Mouse (Mus musculus): ENCODE measurements around the gene Asb4. TPM values are rescaled to one million over a fixed set of nuclear protein-coding genes. Genes with fewer than 3 reads are reported as not detected.

The Asb4 gene
- total RNA-seq, 1 experiment from 2014 or later: not detected

GRCm38 (mm10) chr6:5387396-5387795 is 4.2 kb downstream of the Asb4 start:
- ATAC-seq (replicated peaks; ENCODE audit: insufficient number of reproducible peaks, low FRiP score, low TSS enrichment, poor library complexity, severe bottlenecking): no peak

GRCm38 (mm10) chr6:5390298-5390697 is 7.1 kb downstream of the Asb4 start:
- ATAC-seq (replicated peaks; ENCODE audit: insufficient number of reproducible peaks, low FRiP score, low TSS enrichment, poor library complexity, severe bottlenecking): no peak

GRCm38 (mm10) chr6:5390952-5391351 is 7.8 kb downstream of the Asb4 start:
- no peak for ATAC-seq (replicated peaks; ENCODE audit: insufficient number of reproducible peaks, low FRiP score, low TSS enrichment, poor library complexity, severe bottlenecking)

DNA sequence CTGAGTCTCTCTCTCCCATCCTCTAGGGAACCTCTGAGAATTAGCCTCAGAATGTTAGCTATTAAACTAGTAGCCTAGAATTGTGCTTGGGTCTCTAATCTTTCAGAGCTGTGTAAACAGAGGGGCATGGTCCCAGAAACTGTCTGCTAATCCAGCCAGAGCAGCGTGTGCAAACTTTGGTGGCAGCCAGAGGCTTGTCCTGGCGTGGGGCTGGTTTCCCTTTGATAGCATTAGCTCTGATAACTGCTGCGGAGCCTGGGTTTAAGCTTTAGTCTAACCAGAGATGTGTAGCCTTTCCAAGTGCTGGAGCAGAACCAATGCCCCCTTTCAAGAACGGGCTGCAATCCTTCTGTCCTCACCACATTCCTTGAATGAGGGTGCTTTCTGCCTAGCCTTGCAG is 11.8 kb downstream of the Asb4 start:
- ATAC-seq (replicated peaks; ENCODE audit: insufficient number of reproducible peaks, low FRiP score, low TSS enrichment, poor library complexity, severe bottlenecking): no peak

- ATAC-seq (replicated peaks; ENCODE audit: insufficient number of reproducible peaks, low FRiP score, low TSS enrichment, poor library complexity, severe bottlenecking): no peak
Observed at GRCm38 (mm10) chr6:5396797-5397196, 13.6 kb downstream of the Asb4 start.

- peak; percentile 71; the same call in 1 of the 2 replicates for ATAC-seq (replicated peaks; ENCODE audit: insufficient number of reproducible peaks, low FRiP score, low TSS enrichment, poor library complexity, severe bottlenecking)
Observed at GRCm38 (mm10) chr6:5401394-5401793, 18.2 kb downstream of the Asb4 start.

DNA sequence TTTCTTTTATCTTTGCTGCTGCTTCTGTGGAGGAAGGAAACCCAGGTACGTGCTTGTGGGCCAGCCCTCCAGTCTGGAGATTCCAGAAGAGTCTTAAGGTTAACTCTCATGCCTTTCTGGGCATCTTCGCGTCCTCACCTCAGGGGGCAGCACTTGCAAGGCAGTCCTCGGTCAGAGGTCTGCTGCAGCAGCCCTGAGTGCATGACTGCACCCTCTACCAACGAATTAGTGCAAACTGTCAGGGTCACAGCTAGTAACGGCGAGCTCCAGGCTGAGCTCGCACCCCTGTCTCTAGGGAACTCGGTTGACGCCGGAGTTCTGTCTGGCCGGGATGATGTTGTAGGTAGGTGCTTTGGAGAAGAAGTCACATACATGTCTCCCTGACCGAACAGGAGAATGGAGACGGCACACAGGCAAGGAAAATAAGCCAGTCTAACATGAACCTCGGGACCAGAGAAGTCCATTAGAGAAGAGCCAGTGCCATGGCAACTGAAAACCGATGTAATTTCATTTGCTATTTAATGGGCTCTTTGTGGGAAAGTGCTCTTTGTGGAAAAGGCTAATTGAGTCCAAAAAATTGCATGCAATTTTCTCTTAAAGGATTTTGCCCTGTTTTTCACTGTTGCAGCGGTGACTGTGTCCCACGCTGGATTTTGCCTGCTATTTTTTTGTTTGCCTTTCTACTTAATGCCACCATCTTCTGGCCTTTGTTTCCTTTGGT is 20.1 kb downstream of the Asb4 start:
- ATAC-seq (replicated peaks; ENCODE audit: insufficient number of reproducible peaks, low FRiP score, low TSS enrichment, poor library complexity, severe bottlenecking): no peak

DNA sequence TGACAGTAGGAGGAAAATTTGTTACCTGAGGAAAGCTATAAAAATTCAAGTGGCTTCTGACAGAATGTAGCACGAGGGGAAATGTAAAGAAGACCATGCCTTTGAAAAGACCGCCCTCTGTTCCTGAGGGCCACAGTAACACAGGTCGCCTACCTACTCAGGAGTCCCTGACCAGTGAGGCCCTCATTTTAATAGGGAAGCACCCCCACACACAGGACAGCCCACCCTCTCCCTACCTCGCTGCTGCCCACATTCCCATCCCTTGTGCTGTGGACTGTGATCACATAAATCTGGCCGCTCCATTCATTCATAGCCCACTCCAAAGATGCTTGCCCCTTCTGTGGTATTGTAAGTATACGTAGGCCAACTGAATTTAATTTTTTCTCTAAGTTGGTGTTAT is 20.8 kb downstream of the Asb4 start:
- ATAC-seq (replicated peaks; ENCODE audit: insufficient number of reproducible peaks, low FRiP score, low TSS enrichment, poor library complexity, severe bottlenecking): no peak

DNA sequence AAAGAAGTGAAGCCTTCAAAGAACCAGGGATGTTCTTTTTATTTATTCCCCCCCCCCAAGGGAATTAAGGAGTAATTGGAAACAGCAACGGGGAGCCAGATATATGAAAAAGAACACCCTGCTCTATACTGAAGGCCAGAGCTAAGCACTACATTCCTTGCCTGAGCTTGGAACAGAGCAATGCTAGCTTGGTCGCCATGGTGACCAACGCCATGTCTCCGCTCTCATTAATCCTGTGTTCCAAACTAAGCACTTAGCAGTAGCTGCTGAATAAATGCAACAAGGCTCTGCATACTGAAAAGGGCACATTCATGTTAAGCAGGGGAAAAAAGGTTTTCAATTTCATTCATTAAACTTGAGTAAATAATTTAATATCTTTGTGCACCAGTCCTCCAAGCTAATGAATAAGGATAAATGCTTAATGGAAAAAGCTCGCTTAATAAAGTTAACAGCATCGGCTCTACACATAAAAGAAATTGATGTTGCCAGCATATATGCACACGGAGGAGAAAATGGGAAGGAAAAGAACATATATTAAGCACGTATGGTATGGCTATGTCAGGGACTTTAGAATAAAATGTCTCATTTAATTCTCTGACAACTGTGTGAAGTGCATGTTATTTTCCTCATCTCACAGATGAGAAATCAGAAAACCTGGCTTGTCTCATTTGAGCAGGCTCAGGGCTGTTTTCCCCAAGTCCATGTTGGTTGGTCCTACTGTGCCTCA is 25.4 kb downstream of the Asb4 start:
- ATAC-seq (replicated peaks; ENCODE audit: insufficient number of reproducible peaks, low FRiP score, low TSS enrichment, poor library complexity, severe bottlenecking): no peak

DNA sequence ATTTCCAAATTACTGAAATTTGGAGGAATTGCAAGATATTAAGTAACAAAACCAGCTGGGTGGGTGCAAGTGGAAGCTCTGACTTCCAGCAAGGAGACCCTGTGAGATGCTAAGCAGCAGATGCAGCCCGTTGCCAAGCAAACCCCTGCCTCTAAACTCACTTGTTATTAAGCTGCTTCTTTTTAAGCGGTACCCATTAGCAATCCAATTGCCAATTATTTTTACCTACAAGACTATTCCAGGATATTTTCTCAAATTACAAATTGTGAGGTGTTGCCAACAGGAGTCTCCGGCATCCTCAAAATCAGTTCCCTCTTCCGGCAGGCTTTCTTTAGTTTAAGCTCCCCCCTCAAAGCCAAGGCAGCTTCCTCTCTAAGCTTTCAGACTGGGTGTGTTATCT is 26.5 kb downstream of the Asb4 start:
- ATAC-seq (replicated peaks; ENCODE audit: insufficient number of reproducible peaks, low FRiP score, low TSS enrichment, poor library complexity, severe bottlenecking): no peak

GRCm38 (mm10) chr6:5410697-5411391 is 27.7 kb downstream of the Asb4 start:
- ATAC-seq (replicated peaks; ENCODE audit: insufficient number of reproducible peaks, low FRiP score, low TSS enrichment, poor library complexity, severe bottlenecking): peak; percentile 59; the same call in 1 of the 2 replicates

DNA sequence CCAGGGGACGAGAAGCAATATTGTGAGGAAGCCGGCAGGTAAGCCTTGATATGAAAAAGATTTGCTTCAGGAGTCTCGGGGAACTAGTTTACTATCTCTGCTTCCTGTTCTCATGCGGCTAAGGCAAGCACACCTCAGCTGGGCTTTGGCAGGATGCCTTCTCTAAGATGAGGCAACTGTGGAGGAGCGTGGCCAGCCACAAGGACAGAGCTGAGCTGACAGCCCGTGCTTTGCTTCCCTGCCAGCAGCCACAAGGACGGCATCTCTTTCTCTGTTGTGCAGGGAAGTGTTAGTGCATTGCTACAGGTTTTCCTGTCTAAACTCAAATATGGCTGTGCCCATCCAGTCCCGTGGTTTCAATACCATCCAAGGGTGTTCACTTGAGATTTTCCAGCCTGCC is 30.1 kb downstream of the Asb4 start:
- no peak for ATAC-seq (replicated peaks; ENCODE audit: insufficient number of reproducible peaks, low FRiP score, low TSS enrichment, poor library complexity, severe bottlenecking)

GRCm38 (mm10) chr6:5421442-5421841 is 38.3 kb downstream of the Asb4 start:
- ATAC-seq (replicated peaks; ENCODE audit: insufficient number of reproducible peaks, low FRiP score, low TSS enrichment, poor library complexity, severe bottlenecking): no peak

DNA sequence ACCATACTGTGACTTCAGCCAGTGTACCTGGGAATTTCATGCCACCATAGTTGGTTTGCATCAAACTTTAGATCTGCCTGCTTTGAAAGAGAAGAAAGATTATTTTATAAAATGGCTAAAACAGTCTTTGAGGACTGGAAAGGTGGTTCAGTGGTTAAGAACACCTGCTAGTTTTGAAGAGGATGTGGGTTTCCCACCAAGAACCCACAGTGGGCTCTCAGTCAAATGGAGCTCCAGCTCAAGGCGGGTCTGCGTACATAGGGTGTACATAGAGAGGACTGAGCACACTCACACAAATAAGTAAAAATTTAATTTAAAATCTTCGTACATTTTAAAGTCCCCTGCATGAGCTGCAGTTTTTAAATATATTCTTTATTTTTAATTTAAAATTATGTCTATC is 39.2 kb downstream of the Asb4 start:
- ATAC-seq (replicated peaks; ENCODE audit: insufficient number of reproducible peaks, low FRiP score, low TSS enrichment, poor library complexity, severe bottlenecking): no peak

GRCm38 (mm10) chr6:5423594-5423993 is 40.4 kb downstream of the Asb4 start:
- ATAC-seq (replicated peaks; ENCODE audit: insufficient number of reproducible peaks, low FRiP score, low TSS enrichment, poor library complexity, severe bottlenecking): no peak

DNA sequence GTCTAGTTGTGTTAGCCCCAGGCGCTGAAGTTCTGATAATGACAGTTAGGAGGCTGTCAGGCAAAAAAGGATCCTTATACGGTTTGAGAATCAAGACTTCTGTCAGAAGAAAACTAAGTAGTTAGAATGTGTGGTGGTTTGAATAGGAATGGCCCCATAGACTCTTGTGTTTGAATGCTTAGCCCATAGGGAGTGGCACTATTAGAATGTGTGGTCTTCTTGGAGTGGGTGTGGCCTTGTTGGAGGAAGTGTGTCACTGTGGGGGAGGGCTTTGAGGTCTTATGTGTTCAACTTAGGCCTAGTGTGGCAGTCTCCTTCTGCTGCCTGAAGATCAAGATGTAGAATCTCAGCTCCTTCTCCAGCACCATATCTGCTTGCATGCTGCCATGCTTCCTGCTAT is 43.8 kb downstream of the Asb4 start:
- ATAC-seq (replicated peaks; ENCODE audit: insufficient number of reproducible peaks, low FRiP score, low TSS enrichment, poor library complexity, severe bottlenecking): no peak

DNA sequence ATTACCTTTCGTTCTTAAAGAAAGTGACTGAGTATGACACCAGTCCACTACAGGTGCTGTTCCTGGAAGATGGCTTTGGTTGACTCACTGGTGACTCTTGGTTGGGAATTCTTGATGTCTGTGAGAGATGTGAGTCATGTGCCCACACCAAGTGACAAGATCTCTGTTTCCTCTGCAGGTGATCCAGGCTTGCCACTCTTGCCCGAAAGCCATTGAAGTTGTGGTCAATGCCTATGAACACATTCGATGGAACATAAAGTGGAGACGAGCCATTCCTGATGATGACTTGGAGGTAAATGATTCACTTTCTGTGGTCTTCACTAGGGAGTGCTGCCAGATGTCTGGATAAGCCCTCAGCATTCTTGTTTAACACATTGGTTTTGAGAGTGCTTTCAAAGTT is 46.4 kb downstream of the Asb4 start:
- ATAC-seq (replicated peaks; ENCODE audit: insufficient number of reproducible peaks, low FRiP score, low TSS enrichment, poor library complexity, severe bottlenecking): no peak

- no peak for ATAC-seq (replicated peaks; ENCODE audit: insufficient number of reproducible peaks, low FRiP score, low TSS enrichment, poor library complexity, severe bottlenecking)
Observed at GRCm38 (mm10) chr6:5429982-5430550, 46.9 kb downstream of the Asb4 start.

DNA sequence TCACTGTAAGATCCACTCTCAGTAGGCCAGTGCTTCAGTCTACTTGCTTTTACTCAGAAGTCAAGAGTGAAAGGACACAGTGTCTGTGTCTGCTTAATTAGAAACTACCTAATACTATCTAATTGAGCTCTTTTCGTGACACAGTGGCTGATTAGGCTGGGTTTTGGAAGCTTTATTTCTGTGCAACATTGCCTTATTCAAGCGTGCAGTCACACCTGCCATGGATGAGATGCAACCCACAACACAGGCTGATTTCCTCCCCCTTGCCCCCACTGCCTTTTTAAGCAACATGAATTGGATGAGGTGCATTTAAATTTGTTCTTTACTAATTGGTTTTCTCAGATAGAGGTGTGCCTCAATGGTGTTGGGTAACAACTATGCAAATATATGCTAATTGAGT is 50.7 kb downstream of the Asb4 start:
- ATAC-seq (replicated peaks; ENCODE audit: insufficient number of reproducible peaks, low FRiP score, low TSS enrichment, poor library complexity, severe bottlenecking): no peak

All from monocyte, adult 5-6 weeks (primary cell).